Mouse (Mus musculus): ENCODE results near the gene Acads.

GRCm38 (mm10) chr5:115062566-115062965, 56.6 kb downstream of the Acads start:
- TF ChIP-seq CTCF (IDR thresholded peaks at IDR 0.05; ENCODE audit: borderline replicate concordance, extremely low read depth, insufficient read depth, insufficient read length) (no peak), POLR2A (IDR thresholded peaks at IDR 0.05; ENCODE audit: borderline replicate concordance, extremely low read depth, insufficient read depth, insufficient read length, poor library complexity, severe bottlenecking) (no peak)
